Mouse (Mus musculus) left cerebral cortex, adult 2 months (tissue): ENCODE measurements at regions not wholly inside any gene's neighbourhood (a gene's known extent, or its start where the extent isn't known, plus 50 kb on each side); places are given as distances from the start of the nearest gene placed in this dataset.

Experiments
- DNase-seq, 2 experiments: peaks; one replicate each; pipeline ENCODE4 v3.0.0; 2021 to 2022; ENCODE audit warnings: low spot score in 2 of 2, mixed read lengths in 1 of 2; ENCODE audit errors: extremely low spot score in 1 of 2
- H3K27ac ChIP-seq: fragments of 200-600 bp; 2 replicates; pipeline ENCODE4 v1.8.1; 2022
- H3K4me3 ChIP-seq: fragments of 200-600 bp; 2 replicates; pipeline ENCODE4 v1.8.1; 2022
- CTCF ChIP-seq: fragments of 200-600 bp; IDR thresholded peaks from 2 replicates; pipeline ENCODE4 v1.8.1; 2022; ENCODE audit warnings: antibody characterized with exemption, mild to moderate bottlenecking, moderate library complexity
- intact Hi-C: fragments of 180-260 bp; cut with DNase I; formaldehyde crosslinking; loops from one replicate; pipeline ENCODE4 v1.15.1; 2025

GRCm38 (mm10) chr7:123642596-123642995 lies 142.3 kb upstream of the Zkscan2 start:
- H3K27ac ChIP-seq = no peak overlapping the region
- DNase-seq = no peak
- intact Hi-C loops = no loop called here
- no peak for TF ChIP-seq CTCF
- H3K4me3 ChIP-seq = no peak overlapping the region

GRCm38 (mm10) chr7:123643426-123643825 lies 143.2 kb upstream of the Zkscan2 start:
- TF ChIP-seq CTCF = no peak
- DNase-seq = no peak
- Histone ChIP-seq H3K27ac (no peak overlapping the region), H3K4me3 (no peak overlapping the region)
- intact Hi-C loops = no loop called here

- no peak overlapping the region for H3K27ac ChIP-seq
- TF ChIP-seq CTCF = no peak
- no peak overlapping the region for H3K4me3 ChIP-seq
- intact Hi-C loops = no loop called here
- no peak for DNase-seq
Observed at GRCm38 (mm10) chr7:123645521-123645920, 145.3 kb upstream of the Zkscan2 start.

DNA sequence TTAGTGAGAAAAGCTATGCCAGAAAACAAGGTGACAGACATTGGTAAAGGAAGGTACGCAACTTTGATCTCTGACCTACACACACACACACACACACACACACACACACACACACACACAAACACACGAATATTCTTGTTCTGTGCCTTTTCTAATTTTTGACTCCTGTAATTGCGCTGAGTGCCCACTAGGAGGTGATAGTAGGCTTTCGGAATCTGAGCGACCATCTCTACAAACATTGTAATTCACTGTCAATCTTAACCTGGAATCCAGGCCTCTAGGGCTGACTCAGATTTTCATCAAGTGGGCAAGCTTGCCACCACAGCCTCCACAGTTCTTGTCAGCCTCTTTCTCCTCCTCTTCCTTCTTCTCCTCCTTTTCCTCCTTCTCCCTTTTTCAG lies 165.2 kb upstream of the Zkscan2 start:
- H3K4me3 ChIP-seq = no peak overlapping the region
- TF ChIP-seq CTCF = no peak; the same call in 1 of the 2 replicates
- no peak overlapping the region for H3K27ac ChIP-seq
- DNase-seq = no peak
- intact Hi-C loops = no loop called here

DNA sequence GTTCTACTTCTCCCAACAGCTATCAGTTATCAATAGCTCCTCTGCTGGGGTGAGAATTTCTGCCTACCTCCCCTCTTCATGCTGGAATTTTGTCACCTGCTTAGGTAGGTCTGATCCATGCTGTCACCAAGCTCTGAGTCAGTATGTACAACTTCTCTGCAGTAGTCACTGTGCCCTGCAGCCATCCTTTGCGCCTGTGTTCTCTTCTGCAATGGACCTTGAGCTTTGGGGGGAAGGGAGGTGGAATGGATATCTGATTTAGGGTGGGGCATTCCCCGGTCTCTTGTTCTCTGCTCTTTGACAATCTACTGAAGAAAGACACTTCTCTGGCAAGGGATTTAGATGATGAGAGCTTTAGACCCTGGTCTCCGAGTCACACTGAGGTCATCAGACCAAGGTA lies 184.5 kb upstream of the Zkscan2 start:
- intact Hi-C loops = no loop called here
- no peak overlapping the region for H3K27ac ChIP-seq
- no peak overlapping the region for H3K4me3 ChIP-seq
- DNase-seq = no peak
- no peak for TF ChIP-seq CTCF

- no peak for DNase-seq
- intact Hi-C loops = no loop called here
- Histone ChIP-seq H3K4me3 (no peak overlapping the region), H3K27ac (no peak overlapping the region)
- TF ChIP-seq CTCF = no peak
Observed at GRCm38 (mm10) chr7:123686547-123686946, 186.3 kb upstream of the Zkscan2 start.

DNA sequence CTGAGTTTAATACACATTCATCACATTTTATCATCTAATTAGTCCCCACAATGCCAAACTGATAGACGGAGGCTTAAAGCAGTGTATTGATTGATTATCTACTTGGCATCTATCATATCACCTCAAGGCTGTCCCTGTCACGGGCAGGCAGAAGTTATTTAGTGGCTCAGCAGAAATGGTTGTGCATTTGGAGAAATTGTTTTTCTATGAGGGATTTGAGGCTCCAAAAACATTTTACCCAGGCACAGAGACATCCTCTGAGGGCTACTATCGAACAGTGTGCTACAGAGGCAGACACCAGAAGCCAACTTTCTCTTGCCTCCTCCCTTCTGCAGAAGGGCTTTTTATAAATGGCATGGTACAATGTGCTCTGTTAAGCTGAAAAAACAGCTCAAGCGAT lies 230.8 kb upstream of the Zkscan2 start:
- H3K4me3 ChIP-seq = no peak overlapping the region
- H3K27ac ChIP-seq = no peak overlapping the region
- TF ChIP-seq CTCF = no peak
- no peak for DNase-seq
- intact Hi-C loops = loop anchor here (5.0 kb wide), 1 partner anchor 1106 kb away; no protein-coding TSS in a partner anchor

DNA sequence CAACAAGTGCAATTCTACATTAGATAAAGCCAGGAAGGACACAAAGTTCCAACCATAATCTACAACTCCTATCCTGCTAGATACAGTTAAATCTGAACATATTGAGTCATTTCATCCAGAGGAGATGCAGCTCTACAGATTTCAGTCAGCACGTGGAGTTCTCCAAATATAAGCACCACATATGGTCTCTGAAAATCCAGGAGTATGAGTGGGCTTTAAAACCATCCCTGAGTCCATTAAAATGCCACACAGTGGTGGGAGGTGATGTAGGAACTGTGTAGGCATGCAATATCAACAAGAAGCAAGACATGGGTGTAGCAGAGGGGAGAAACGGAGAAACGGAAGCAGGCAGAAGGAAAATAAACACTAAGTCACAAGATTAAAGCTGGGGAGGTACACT lies 232.8 kb upstream of the Zkscan2 start:
- H3K27ac ChIP-seq = no peak overlapping the region

DNA sequence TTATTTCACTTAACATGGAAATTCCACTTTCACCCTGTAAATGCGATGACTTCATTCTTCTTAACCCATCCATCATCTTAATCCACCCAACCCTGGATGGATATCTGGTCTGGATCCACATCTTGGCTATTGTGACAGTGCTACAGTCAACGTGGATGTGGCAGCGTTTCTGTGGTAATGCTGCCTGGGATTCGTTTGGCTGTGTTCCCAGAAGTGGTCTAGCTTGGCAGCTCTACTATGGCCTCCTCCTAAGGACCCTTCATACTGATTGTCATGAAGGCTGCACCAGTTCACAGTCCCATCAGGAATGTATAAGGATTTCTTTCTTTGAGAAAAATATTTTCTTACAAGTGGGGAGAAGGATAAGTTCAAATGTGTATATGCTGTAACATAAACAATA lies 234.7 kb upstream of the Hs3st4 start:
- no peak for TF ChIP-seq CTCF
- intact Hi-C loops = no loop called here
- no peak overlapping the region for H3K27ac ChIP-seq
- no peak for DNase-seq
- no peak overlapping the region for H3K4me3 ChIP-seq

More for the DNA sequence above, 232.8 kb upstream of the Zkscan2 start:
- DNase-seq = peak in 1 of 2 experiments; percentile 24
- no peak overlapping the region for H3K4me3 ChIP-seq
- no peak for TF ChIP-seq CTCF
- intact Hi-C loops = loop anchor here (1.0 to 5.0 kb wide), 3 partner anchors 23 to 1104 kb away; no protein-coding TSS in a partner anchor

DNA sequence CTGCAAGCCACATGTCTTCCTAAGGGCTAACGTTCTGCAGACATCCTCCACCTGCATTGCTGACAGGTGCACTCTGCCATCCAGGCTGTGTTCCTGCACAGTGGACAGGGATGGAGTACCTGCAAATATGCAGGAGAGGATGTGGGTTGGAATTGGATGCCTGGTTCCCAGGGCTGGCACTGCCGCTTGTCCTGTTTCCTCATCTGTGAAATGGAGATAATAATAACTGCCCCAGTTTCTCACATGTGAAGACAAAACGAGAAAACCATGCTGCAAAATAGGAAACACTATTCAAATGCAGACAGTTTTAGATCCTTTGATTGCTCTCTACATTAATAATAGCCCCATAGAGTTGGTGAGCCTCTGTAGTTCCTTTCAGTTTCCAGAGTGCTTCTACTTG lies 229.4 kb upstream of the Hs3st4 start:
- peak in 1 of 2 experiments; percentile 22 for DNase-seq
- no peak overlapping the region for H3K4me3 ChIP-seq
- H3K27ac ChIP-seq = peak overlapping the region; percentile 53
- no peak for TF ChIP-seq CTCF
- intact Hi-C loops = loop anchor here (2.0 kb wide), 1 partner anchor 72 kb away; no protein-coding TSS in a partner anchor

- H3K27ac ChIP-seq = no peak overlapping the region
- TF ChIP-seq CTCF = no peak
Observed at GRCm38 (mm10) chr7:123795036-123795435, 187.6 kb upstream of the Hs3st4 start.

GRCm38 (mm10) chr7:123796096-123796495 lies 186.6 kb upstream of the Hs3st4 start:
- intact Hi-C loops = no loop called here
- TF ChIP-seq CTCF = no peak
- Histone ChIP-seq H3K27ac (no peak overlapping the region), H3K4me3 (no peak overlapping the region)
- DNase-seq = no peak

More at GRCm38 (mm10) chr7:123795036-123795435, 187.6 kb upstream of the Hs3st4 start:
- H3K4me3 ChIP-seq = no peak overlapping the region
- DNase-seq = no peak
- intact Hi-C loops = no loop called here

- no peak overlapping the region for H3K27ac ChIP-seq
- no peak overlapping the region for H3K4me3 ChIP-seq
- TF ChIP-seq CTCF = no peak
- DNase-seq = no peak
- intact Hi-C loops = loop anchor here (2.0 kb wide), 1 partner anchor 73 kb away; no protein-coding TSS in a partner anchor
Observed at GRCm38 (mm10) chr7:123805650-123806049, 177.0 kb upstream of the Hs3st4 start.
